Mouse (Mus musculus) urinary bladder, postnatal 14 days (tissue): ENCODE results near the gene Dcst1.

ENCODE experiments used
- DNase-seq: peaks from one replicate; pipeline ENCODE4 v3.0.0; 2021; ENCODE audit warnings: low spot score

Gene Dcst1

GRCm38 (mm10) chr3:89361675-89362074, 3.4 kb downstream of the Dcst1 start, which contains the start of gene Dcst2:
TSS of gene Dcst2 (plus strand) at chr3:89361975.
- DNase-seq: no peak

GRCm38 (mm10) chr3:89360237-89360636, 4.8 kb downstream of the Dcst1 start:
- no peak for DNase-seq

- no peak for DNase-seq
Measured at GRCm38 (mm10) chr3:89359630-89360029, 5.4 kb downstream of the Dcst1 start.

- DNase-seq: no peak
Measured at GRCm38 (mm10) chr3:89356029-89356428, 9.0 kb downstream of the Dcst1 start.

GRCm38 (mm10) chr3:89355512-89355902, 9.5 kb downstream of the Dcst1 start:
- no peak for DNase-seq

- DNase-seq: peak; percentile 88
Measured at GRCm38 (mm10) chr3:89354816-89355511, 10.1 kb downstream of the Dcst1 start.

GRCm38 (mm10) chr3:89351271-89351670, 13.8 kb downstream of the Dcst1 start:
- DNase-seq: no peak

- DNase-seq: peak; percentile 93
Measured at GRCm38 (mm10) chr3:89349869-89350501, 15.1 kb downstream of the Dcst1 start, which contains the start of gene Adam15. TSS of gene Adam15 (minus strand) at chr3:89349996.

GRCm38 (mm10) chr3:89348911-89349868, 15.9 kb downstream of the Dcst1 start:
- DNase-seq: peak; percentile 49

GRCm38 (mm10) chr3:89347916-89348315, 17.1 kb downstream of the Dcst1 start:
- no peak for DNase-seq

- DNase-seq: no peak
Measured at GRCm38 (mm10) chr3:89346815-89347540, 18.1 kb downstream of the Dcst1 start.

GRCm38 (mm10) chr3:89343279-89343678, 21.8 kb downstream of the Dcst1 start:
- no peak for DNase-seq

- DNase-seq: no peak
Measured at GRCm38 (mm10) chr3:89341794-89342193, 23.3 kb downstream of the Dcst1 start.

GRCm38 (mm10) chr3:89340465-89340864, 24.6 kb downstream of the Dcst1 start:
- peak; percentile 79 for DNase-seq

GRCm38 (mm10) chr3:89339416-89339815, 25.6 kb downstream of the Dcst1 start:
- peak; percentile 70 for DNase-seq

GRCm38 (mm10) chr3:89337721-89338578, 27.1 kb downstream of the Dcst1 start, which contains the start of gene Efna4:
TSS of gene Efna4 (minus strand) at chr3:89338028.
- peak; percentile 61 for DNase-seq

GRCm38 (mm10) chr3:89337062-89337720, 27.9 kb downstream of the Dcst1 start:
- DNase-seq: no peak

- no peak for DNase-seq
Measured at GRCm38 (mm10) chr3:89336529-89336928, 28.5 kb downstream of the Dcst1 start.

- no peak for DNase-seq
Measured at GRCm38 (mm10) chr3:89333053-89333452, 32.0 kb downstream of the Dcst1 start.

- DNase-seq: no peak
Measured at GRCm38 (mm10) chr3:89332476-89332875, 32.6 kb downstream of the Dcst1 start.
